Mouse (Mus musculus) forebrain, embryonic 12.5 days (tissue): Measurements from ENCODE around the gene Syne4. TPM values are rescaled to one million over a fixed set of nuclear protein-coding genes. Genes with fewer than 3 reads are reported as not detected.

Source experiments
- ATAC-seq: fragments of 200-750 bp; cut with Nextera tagmentation; 2 replicates; pipeline ENCODE4 v1.8.0; 2017; ENCODE audit warnings: moderate TSS enrichment; ENCODE audit not compliant: low FRiP score
- H3K27ac ChIP-seq: fragments of 300-500 bp; sonication (generic); 2 replicates; pipeline ENCODE4 v1.5.1; 2016; ENCODE audit warnings: mild to moderate bottlenecking
- H3K27me3 ChIP-seq: fragments of 300-500 bp; sonication (generic); 2 replicates; pipeline ENCODE4 v1.6.1; 2016; ENCODE audit warnings: mild to moderate bottlenecking
- H3K36me3 ChIP-seq: fragments of 300-500 bp; sonication (generic); replicated peaks from 2 replicates; pipeline ENCODE4 v1.6.1; 2016; ENCODE audit warnings: mild to moderate bottlenecking
- H3K4me1 ChIP-seq: fragments of 300-500 bp; sonication (generic); 2 replicates; pipeline ENCODE4 v1.6.1; 2016
- H3K4me2 ChIP-seq: fragments of 300-500 bp; sonication (generic); 2 replicates; pipeline ENCODE4 v1.6.1; 2016; ENCODE audit warnings: mild to moderate bottlenecking, moderate library complexity
- H3K4me3 ChIP-seq: fragments of 300-500 bp; sonication (generic); replicated peaks from 2 replicates; pipeline ENCODE4 v1.5.1; 2016; ENCODE audit warnings: mild to moderate bottlenecking
- H3K9ac ChIP-seq: fragments of 300-500 bp; sonication (generic); 2 replicates; pipeline ENCODE4 v1.6.1; 2016; ENCODE audit warnings: mild to moderate bottlenecking
- H3K9me3 ChIP-seq: fragments of 300-500 bp; sonication (generic); 2 replicates; pipeline ENCODE4 v1.6.1; 2016
- WGBS: fragments of 180-500 bp; shearing (Covaris S2); methylation state at CpG from one replicate; pipeline ENCODE4 v1.1.7; 2016; 5-methylcytosine and 5-hydroxymethylcytosine counted together
- polyA plus RNA-seq: library from polyadenylated mRNA; unstranded; fragments of >200 nt; fragmentation: Nextera tagmentation; extraction: Ambion mirVana; gene quantifications from 2 replicates; pipeline ENCODE4 v1.2.1, GENCODE M21; 2016

Gene Syne4
- polyA plus RNA-seq, 1 experiment from 2014 or later: 21.8 TPM

- no peak for ATAC-seq
- peaks cover 4% of the 10 kb centered on the region; the same call in 1 of the 2 replicates for H3K9me3 ChIP-seq
- peak overlapping the region; percentile 85; the same call in 1 of the 2 replicates for H3K27ac ChIP-seq
- no peaks in the 10 kb centered on the region for H3K36me3 ChIP-seq
- peak overlapping the region; percentile 89 for H3K4me2 ChIP-seq
- H3K27me3 ChIP-seq: peaks cover 10% of the 10 kb centered on the region; the same call in 1 of the 2 replicates
- H3K4me3 ChIP-seq: peak overlapping the region; percentile 78
- peak overlapping the region; percentile 83 for H3K9ac ChIP-seq
- 35% methylated on average over 6 of the region's 6 CpGs for WGBS
- peaks cover 17% of the 10 kb centered on the region for H3K4me1 ChIP-seq
Observed at GRCm38 (mm10) chr7:30322865-30323264, 8.3 kb downstream of the Syne4 start.

- WGBS: 80% methylated on average over 3 of the region's 3 CpGs
- peak within 1 kb of the TSS; percentile 89 for H3K4me2 ChIP-seq
- H3K36me3 ChIP-seq: no peaks in the 10 kb centered on the region
- peak within 1 kb of the TSS; percentile 83 for H3K9ac ChIP-seq
- peaks cover 17% of the 10 kb centered on the region for H3K4me1 ChIP-seq
- no peak for ATAC-seq
- peak within 1 kb of the TSS; percentile 85; the same call in 1 of the 2 replicates for H3K27ac ChIP-seq
- H3K9me3 ChIP-seq: peaks cover 4% of the 10 kb centered on the region; the same call in 1 of the 2 replicates
- H3K27me3 ChIP-seq: peaks cover 14% of the 10 kb centered on the region; the same call in 1 of the 2 replicates
- peak within 1 kb of the TSS; percentile 78 for H3K4me3 ChIP-seq
Observed at GRCm38 (mm10) chr7:30323795-30324194, 9.2 kb downstream of the Syne4 start, which contains the start of gene Sdhaf1. Sdhaf1 (minus strand) TSS chr7:30323895.

- Histone ChIP-seq H3K9me3 (peaks cover 4% of the 10 kb centered on the region; the same call in 1 of the 2 replicates), H3K36me3 (no peaks in the 10 kb centered on the region), H3K27me3 (peaks cover 14% of the 10 kb centered on the region; the same call in 1 of the 2 replicates), H3K4me3 (no peak overlapping the region), H3K27ac (no peak overlapping the region), H3K4me2 (no peak overlapping the region), H3K9ac (no peak overlapping the region), H3K4me1 (peaks cover 17% of the 10 kb centered on the region)
- no peak for ATAC-seq
- WGBS: 86% methylated on average over 5 of the region's 5 CpGs
Observed at GRCm38 (mm10) chr7:30324300-30324944, 9.8 kb downstream of the Syne4 start.

- no peaks in the 10 kb centered on the region for H3K36me3 ChIP-seq
- no peak for ATAC-seq
- no peak overlapping the region for H3K4me3 ChIP-seq
- no peak overlapping the region for H3K9ac ChIP-seq
- H3K27me3 ChIP-seq: peaks cover 14% of the 10 kb centered on the region; the same call in 1 of the 2 replicates
- 47% methylated on average over 2 of the region's 2 CpGs for WGBS
- no peak overlapping the region for H3K27ac ChIP-seq
- peaks cover 4% of the 10 kb centered on the region; the same call in 1 of the 2 replicates for H3K9me3 ChIP-seq
- H3K4me1 ChIP-seq: peaks cover 17% of the 10 kb centered on the region
- no peak overlapping the region for H3K4me2 ChIP-seq
Observed at GRCm38 (mm10) chr7:30325364-30325763, 10.8 kb downstream of the Syne4 start.

GRCm38 (mm10) chr7:30326427-30326826 is 11.8 kb downstream of the Syne4 start:
- ATAC-seq: no peak

GRCm38 (mm10) chr7:30327140-30327539 is 12.5 kb downstream of the Syne4 start:
- WGBS: 70% methylated on average over 15 of the region's 15 CpGs
- no peak for ATAC-seq

More at GRCm38 (mm10) chr7:30326427-30326826, 11.8 kb downstream of the Syne4 start:
- H3K9me3 ChIP-seq: peaks cover 4% of the 10 kb centered on the region; the same call in 1 of the 2 replicates
- no peak overlapping the region for H3K4me3 ChIP-seq
- peaks cover 10% of the 10 kb centered on the region for H3K4me1 ChIP-seq
- H3K9ac ChIP-seq: no peak overlapping the region
- no peak overlapping the region for H3K27ac ChIP-seq
- no peaks in the 10 kb centered on the region for H3K36me3 ChIP-seq
- H3K27me3 ChIP-seq: peaks cover 14% of the 10 kb centered on the region; the same call in 1 of the 2 replicates
- no peak overlapping the region for H3K4me2 ChIP-seq

GRCm38 (mm10) chr7:30328379-30328778 is 13.8 kb downstream of the Syne4 start:
- no peak for ATAC-seq
- Histone ChIP-seq H3K9me3 (peaks cover 4% of the 10 kb centered on the region; the same call in 1 of the 2 replicates), H3K4me3 (no peak overlapping the region), H3K27me3 (peaks cover 21% of the 10 kb centered on the region), H3K36me3 (no peaks in the 10 kb centered on the region), H3K4me2 (no peak overlapping the region), H3K4me1 (peaks cover 16% of the 10 kb centered on the region), H3K9ac (no peak overlapping the region), H3K27ac (no peak overlapping the region)
- WGBS: 55% methylated on average over 10 of the region's 10 CpGs

More at GRCm38 (mm10) chr7:30327140-30327539, 12.5 kb downstream of the Syne4 start:
- H3K4me1 ChIP-seq: peaks cover 15% of the 10 kb centered on the region
- H3K27ac ChIP-seq: no peak overlapping the region
- H3K4me3 ChIP-seq: no peak overlapping the region
- no peak overlapping the region for H3K9ac ChIP-seq
- peaks cover 14% of the 10 kb centered on the region; the same call in 1 of the 2 replicates for H3K27me3 ChIP-seq
- H3K9me3 ChIP-seq: peaks cover 4% of the 10 kb centered on the region; the same call in 1 of the 2 replicates
- no peak overlapping the region for H3K4me2 ChIP-seq
- no peaks in the 10 kb centered on the region for H3K36me3 ChIP-seq

- peaks cover 43% of the 10 kb centered on the region for H3K27me3 ChIP-seq
- H3K4me1 ChIP-seq: peaks cover 23% of the 10 kb centered on the region
- peak; percentile 92 for ATAC-seq
- H3K9ac ChIP-seq: no peak overlapping the region
- no peaks in the 10 kb centered on the region for H3K36me3 ChIP-seq
- no peak overlapping the region for H3K27ac ChIP-seq
- peak overlapping the region; percentile 34 for H3K4me2 ChIP-seq
- H3K4me3 ChIP-seq: no peak overlapping the region
- H3K9me3 ChIP-seq: no peaks in the 10 kb centered on the region
- 5% methylated on average over 13 of the region's 13 CpGs for WGBS
Observed at GRCm38 (mm10) chr7:30331887-30332286, 17.3 kb downstream of the Syne4 start.

- Histone ChIP-seq H3K36me3 (no peaks in the 10 kb centered on the region), H3K27me3 (peaks cover 39% of the 10 kb centered on the region), H3K4me2 (peak overlapping the region; percentile 34; the same call in 1 of the 2 replicates), H3K27ac (no peak overlapping the region), H3K9me3 (no peaks in the 10 kb centered on the region), H3K4me3 (no peak overlapping the region), H3K9ac (no peak overlapping the region), H3K4me1 (peaks cover 23% of the 10 kb centered on the region)
- 68% methylated on average over 18 of the region's 18 CpGs for WGBS
- no peak for ATAC-seq
Observed at GRCm38 (mm10) chr7:30332622-30333259, 18.1 kb downstream of the Syne4 start.

- no peak overlapping the region for H3K4me3 ChIP-seq
- no peaks in the 10 kb centered on the region for H3K36me3 ChIP-seq
- no peaks in the 10 kb centered on the region for H3K9me3 ChIP-seq
- H3K4me1 ChIP-seq: peaks cover 23% of the 10 kb centered on the region
- ATAC-seq: no peak; the same call in 1 of the 2 replicates
- 56% methylated on average over 4 of the region's 4 CpGs for WGBS
- H3K27me3 ChIP-seq: peaks cover 36% of the 10 kb centered on the region
- 0 out of 2 replicates have a peak overlapping the region, but pooled peaks have one; percentile 19 for H3K27ac ChIP-seq
- H3K9ac ChIP-seq: no peak overlapping the region
- H3K4me2 ChIP-seq: no peak overlapping the region
Observed at GRCm38 (mm10) chr7:30333436-30333835, 18.8 kb downstream of the Syne4 start.

- Histone ChIP-seq H3K9ac (no peak overlapping the region), H3K27ac (no peak overlapping the region), H3K27me3 (peaks cover 39% of the 10 kb centered on the region), H3K4me3 (no peak overlapping the region), H3K36me3 (no peaks in the 10 kb centered on the region), H3K9me3 (no peaks in the 10 kb centered on the region), H3K4me1 (peaks cover 23% of the 10 kb centered on the region), H3K4me2 (no peak overlapping the region)
- no peak for ATAC-seq
- WGBS: 57% methylated on average over 5 of the region's 5 CpGs
Observed at GRCm38 (mm10) chr7:30334563-30334962, 20.0 kb downstream of the Syne4 start.

GRCm38 (mm10) chr7:30335688-30336087 is 21.1 kb downstream of the Syne4 start:
- no peaks in the 10 kb centered on the region for H3K9me3 ChIP-seq
- H3K4me3 ChIP-seq: no peak overlapping the region
- WGBS: 71% methylated on average over 6 of the region's 6 CpGs
- no peaks in the 10 kb centered on the region for H3K36me3 ChIP-seq
- no peak overlapping the region for H3K27ac ChIP-seq
- no peak overlapping the region for H3K4me2 ChIP-seq
- H3K4me1 ChIP-seq: peaks cover 23% of the 10 kb centered on the region
- peaks cover 43% of the 10 kb centered on the region for H3K27me3 ChIP-seq
- ATAC-seq: no peak
- H3K9ac ChIP-seq: no peak overlapping the region
